Mouse (Mus musculus) heart, postnatal 0 days (tissue): ENCODE measurements around the gene Mrpl51. TPM values are rescaled to one million over a fixed set of nuclear protein-coding genes. Genes with fewer than 3 reads are reported as not detected.

Experiments used
- ATAC-seq: fragments of 200-750 bp; cut with Nextera tagmentation; 2 replicates; pipeline ENCODE4 v1.8.0; 2017; ENCODE audit warnings: low read depth, moderate number of reproducible peaks, moderate library complexity; ENCODE audit not compliant: insufficient read depth
- DNase-seq: peaks from one replicate; pipeline ENCODE4 v3.0.0-alpha.2; 2016; ENCODE audit warnings: low spot score
- H3K27ac ChIP-seq: fragments of 300-500 bp; sonication (generic); 2 replicates; pipeline ENCODE4 v1.5.1; 2014; ENCODE audit warnings: low read depth, mild to moderate bottlenecking
- H3K27me3 ChIP-seq: fragments of 300-500 bp; sonication (generic); 2 replicates; pipeline ENCODE4 v1.6.1; 2014; ENCODE audit warnings: low read length, mixed read lengths; ENCODE audit not compliant: control insufficient read depth, insufficient read depth
- H3K36me3 ChIP-seq: fragments of 300-500 bp; sonication (generic); replicated peaks from 2 replicates; pipeline ENCODE4 v1.6.1; 2014; ENCODE audit warnings: low read length, mixed read lengths; ENCODE audit not compliant: control insufficient read depth, insufficient read depth
- H3K4me1 ChIP-seq: fragments of 300-500 bp; sonication (generic); 2 replicates; pipeline ENCODE4 v1.6.1; 2014; ENCODE audit warnings: antibody characterized with exemption; ENCODE audit not compliant: control insufficient read depth, insufficient read depth
- H3K4me2 ChIP-seq: fragments of 300-500 bp; sonication (generic); 2 replicates; pipeline ENCODE4 v1.6.1; 2014; ENCODE audit warnings: low read depth, mild to moderate bottlenecking, low read length, moderate library complexity
- H3K4me3 ChIP-seq: fragments of 300-500 bp; sonication (generic); 2 replicates; pipeline ENCODE4 v1.5.1; 2014; ENCODE audit warnings: low read depth, low read length
- H3K9ac ChIP-seq: fragments of 300-500 bp; sonication (generic); replicated peaks from 2 replicates; pipeline ENCODE4 v1.6.1; 2014; ENCODE audit warnings: low read depth, low read length, mixed read lengths
- H3K9me3 ChIP-seq: fragments of 300-500 bp; sonication (generic); replicated peaks from 2 replicates; pipeline ENCODE4 v1.6.1; 2016; ENCODE audit warnings: low read length; ENCODE audit not compliant: control insufficient read depth
- CTCF ChIP-seq: IDR thresholded peaks from 2 replicates; pipeline ENCODE4 v1.5.1; 2016; ENCODE audit warnings: antibody characterized with exemption, control low read depth, low read depth
- EP300 ChIP-seq: IDR thresholded peaks from 2 replicates; pipeline ENCODE4 v1.6.1; 2016; ENCODE audit warnings: antibody characterized with exemption, low read depth
- WGBS: fragments of 180-500 bp; shearing (Covaris S2); extraction: QIAGEN DNeasy Blood & Tissue Kit; methylation state at CpG from one replicate; pipeline ENCODE4 v1.1.7; 2014; 5-methylcytosine and 5-hydroxymethylcytosine counted together
- polyA plus RNA-seq: library from polyadenylated mRNA; unstranded; fragments of >200 nt; fragmentation: Nextera tagmentation; extraction: Ambion mirVana; gene quantifications from 2 replicates; pipeline ENCODE4 v1.2.1, GENCODE M21; 2015
- total RNA-seq: library from RNA; depleted of rRNA; stranded (reverse); fragments of >200 nt; gene quantifications from 2 replicates; pipeline ENCODE4 v1.2.3, GENCODE M21; 2014; ENCODE audit warnings: low replicate concordance

The Mrpl51 gene
- total and polyA plus RNA-seq, 2 experiments from 2014 or later, result 165 to 426 TPM

DNA sequence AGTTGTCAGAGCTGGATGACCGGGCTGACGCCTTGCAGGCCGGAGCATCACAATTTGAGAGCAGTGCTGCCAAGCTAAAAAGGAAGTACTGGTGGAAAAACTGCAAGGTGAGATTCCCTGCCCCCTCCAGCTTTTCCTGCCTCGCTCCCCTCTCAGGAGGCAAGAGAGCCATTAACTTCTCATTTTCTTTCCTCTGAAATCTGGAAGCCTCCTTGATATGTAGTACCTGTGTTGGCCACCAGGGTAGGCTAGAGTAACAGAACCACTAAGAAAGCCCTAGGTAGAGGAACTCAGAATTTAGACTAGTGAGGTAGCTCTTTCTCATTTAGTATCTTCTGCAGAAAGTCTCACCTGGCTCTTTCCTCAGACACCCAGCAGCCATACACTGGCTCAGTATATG lies 27.4 kb downstream of the Mrpl51 start:
- Histone ChIP-seq H3K9ac (no peak overlapping the region), H3K4me1 (peaks cover 13% of the 10 kb centered on the region; the same call in 1 of the 2 replicates), H3K4me3 (no peak overlapping the region), H3K27ac (no peak overlapping the region), H3K27me3 (no peaks in the 10 kb centered on the region), H3K9me3 (no peaks in the 10 kb centered on the region), H3K4me2 (no peak overlapping the region), H3K36me3 (peaks cover 10% of the 10 kb centered on the region)
- no peak for TF ChIP-seq EP300
- TF ChIP-seq CTCF, result peak; percentile 87
- 81% methylated on average over 4 of the region's 4 CpGs for WGBS
- DNase-seq, result peak; percentile 39
- ATAC-seq, result no peak

DNA sequence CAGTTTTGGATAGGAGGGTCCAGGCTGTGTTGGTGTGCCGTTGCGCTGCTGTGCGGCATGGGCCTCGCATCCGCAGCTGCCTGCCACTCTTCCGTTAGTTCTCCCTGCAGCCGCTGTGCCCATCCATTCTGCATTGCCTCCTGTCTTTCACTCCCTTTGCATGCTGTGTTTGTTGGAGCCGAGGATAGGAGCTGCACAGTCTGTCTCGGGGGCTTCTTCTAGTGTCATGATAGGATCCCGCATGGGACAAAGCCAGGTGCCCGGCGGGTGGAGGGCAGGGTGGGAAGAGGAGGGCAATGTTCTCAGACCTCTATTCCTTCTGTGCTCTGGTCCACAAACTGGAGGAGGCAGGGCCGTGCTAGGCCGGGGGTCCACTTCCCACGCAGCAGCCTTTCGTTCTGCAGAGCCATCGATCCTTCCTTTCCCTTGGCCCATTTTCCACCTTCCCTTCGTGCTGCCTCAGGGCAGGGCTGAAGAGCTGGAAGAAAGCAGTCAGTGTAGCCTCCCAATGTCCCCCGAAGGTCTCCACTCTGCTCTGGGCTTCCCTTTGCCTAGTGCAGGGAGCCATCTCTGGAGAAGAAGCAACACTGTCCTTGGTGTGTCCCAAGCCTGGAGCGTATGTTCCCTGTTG lies 29.6 kb downstream of the Mrpl51 start:
- H3K4me2 ChIP-seq, result no peak overlapping the region
- WGBS, result 89% methylated on average over 20 of the region's 20 CpGs
- no peak for DNase-seq
- no peaks in the 10 kb centered on the region for H3K9me3 ChIP-seq
- H3K9ac ChIP-seq, result no peak overlapping the region
- peaks cover 17% of the 10 kb centered on the region for H3K36me3 ChIP-seq
- ATAC-seq, result no peak
- H3K27ac ChIP-seq, result peak overlapping the region; percentile 57; the same call in 1 of the 2 replicates
- H3K27me3 ChIP-seq, result no peaks in the 10 kb centered on the region
- H3K4me1 ChIP-seq, result peaks cover 10% of the 10 kb centered on the region; the same call in 1 of the 2 replicates
- TF ChIP-seq CTCF, result no peak
- no peak for TF ChIP-seq EP300
- H3K4me3 ChIP-seq, result no peak overlapping the region

DNA sequence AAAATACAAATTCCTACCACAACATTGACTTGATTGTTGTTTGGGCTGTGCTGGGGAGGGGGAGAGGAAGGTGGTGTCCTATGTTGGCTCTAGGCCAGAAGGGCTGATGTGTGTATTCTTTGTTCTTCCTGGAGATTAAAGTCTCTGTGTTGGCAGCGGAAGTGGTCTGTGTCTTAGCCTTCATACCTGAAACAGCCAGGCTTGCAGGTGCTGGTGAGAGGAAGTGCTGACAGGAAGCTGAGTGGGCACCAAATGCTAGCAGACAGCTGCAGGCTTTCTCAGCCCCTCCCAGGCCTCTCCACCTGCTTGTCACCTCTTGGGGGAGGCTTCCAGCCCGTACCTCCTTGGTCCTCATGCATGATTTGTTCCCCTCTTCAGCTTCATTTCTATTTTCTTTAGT lies 30.5 kb downstream of the Mrpl51 start:
- ATAC-seq, result no peak
- Histone ChIP-seq H3K9me3 (no peaks in the 10 kb centered on the region), H3K36me3 (peaks cover 17% of the 10 kb centered on the region), H3K27me3 (no peaks in the 10 kb centered on the region), H3K4me2 (no peak overlapping the region), H3K9ac (no peak overlapping the region), H3K27ac (no peak overlapping the region; the same call in 1 of the 2 replicates), H3K4me1 (0 out of 2 replicates have a peak, but pooled peaks cover under 1% of the 10 kb centered on the region), H3K4me3 (no peak overlapping the region)
- WGBS, result 40% methylated on average over 2 of the region's 2 CpGs
- no peak for TF ChIP-seq EP300
- no peak for TF ChIP-seq CTCF
- no peak for DNase-seq

DNA sequence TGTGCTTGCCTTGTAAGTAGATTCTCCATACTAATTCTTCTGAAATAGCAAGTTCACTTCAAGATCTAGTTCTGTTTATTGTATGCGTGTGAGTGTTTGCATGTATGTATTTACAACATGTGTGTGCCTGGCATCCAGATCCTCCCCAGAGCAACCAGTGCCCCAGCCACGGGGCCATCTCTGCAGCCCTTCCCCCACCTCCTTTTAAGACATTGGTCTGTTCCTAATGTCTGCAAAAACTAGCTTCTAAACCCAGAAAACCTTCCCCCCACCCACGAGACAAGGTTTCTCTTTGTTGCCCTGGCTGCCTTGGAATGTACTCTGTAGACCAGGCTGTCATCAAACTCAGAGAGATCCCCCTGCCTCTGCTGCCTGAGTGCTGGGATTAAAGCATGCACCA lies 31.0 kb downstream of the Mrpl51 start:
- Histone ChIP-seq H3K27ac (no peak overlapping the region; the same call in 1 of the 2 replicates), H3K4me3 (no peak overlapping the region), H3K9me3 (no peaks in the 10 kb centered on the region), H3K27me3 (no peaks in the 10 kb centered on the region), H3K4me1 (no peaks in the 10 kb centered on the region), H3K9ac (no peak overlapping the region), H3K4me2 (no peak overlapping the region), H3K36me3 (peaks cover 17% of the 10 kb centered on the region)
- ATAC-seq, result no peak
- no peak for TF ChIP-seq CTCF
- no peak for TF ChIP-seq EP300
- DNase-seq, result no peak
- 64% methylated on average over 3 of the region's 3 CpGs for WGBS

DNA sequence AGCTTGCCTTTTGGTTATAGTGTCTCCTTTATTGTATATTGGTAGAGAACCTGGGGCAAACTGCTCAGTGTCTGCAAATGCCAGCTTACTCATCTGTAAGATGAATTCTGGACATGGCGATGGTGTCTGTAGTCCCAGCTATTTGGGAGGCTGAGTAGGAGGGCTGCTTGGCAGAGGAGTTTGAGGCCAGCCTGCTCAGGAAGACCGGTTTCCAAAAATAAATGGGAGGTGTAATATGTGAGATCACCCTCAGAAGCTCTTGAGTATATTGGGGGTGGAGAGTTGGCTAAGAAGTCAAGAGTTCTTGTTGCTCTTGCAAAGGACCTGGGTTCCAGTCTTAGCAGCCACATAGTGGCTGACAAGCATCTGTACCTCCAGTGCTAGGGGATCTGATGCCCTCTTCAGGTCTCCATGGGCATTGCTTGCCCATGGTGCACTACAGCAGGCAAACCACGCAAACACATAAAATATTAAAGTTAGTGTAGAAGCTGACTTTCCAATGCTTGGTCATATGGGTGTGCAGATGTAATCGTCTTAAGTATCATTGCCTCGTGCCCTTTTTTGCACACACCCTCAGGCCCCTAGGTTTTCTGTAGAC lies 34.0 kb downstream of the Mrpl51 start:
- no peak overlapping the region for H3K27ac ChIP-seq
- peaks cover 7% of the 10 kb centered on the region; the same call in 1 of the 2 replicates for H3K36me3 ChIP-seq
- no peak for ATAC-seq
- no peak for DNase-seq
- 0 out of 2 replicates have a peak, but pooled peaks have one; percentile 21 for TF ChIP-seq CTCF
- TF ChIP-seq EP300, result no peak
- 73% methylated on average over 5 of the region's 5 CpGs for WGBS
- H3K9ac ChIP-seq, result no peak overlapping the region
- H3K4me3 ChIP-seq, result no peak overlapping the region
- H3K9me3 ChIP-seq, result no peaks in the 10 kb centered on the region
- no peak overlapping the region for H3K4me2 ChIP-seq
- no peaks in the 10 kb centered on the region for H3K27me3 ChIP-seq
- H3K4me1 ChIP-seq, result peaks cover 1% of the 10 kb centered on the region; the same call in 1 of the 2 replicates
